Mouse (Mus musculus) liver, embryonic 18 days (tissue): ENCODE results near the gene Akr1a1. TPM values are rescaled to one million over a fixed set of nuclear protein-coding genes. Genes with fewer than 3 reads are reported as not detected.

Experiments
- polyA plus RNA-seq: library from polyadenylated mRNA; depleted of rRNA; stranded (reverse); fragments of >200 nt; gene quantifications from 2 replicates; pipeline ENCODE4 v1.2.3, GENCODE M21; 2012; rRNA removed

The Akr1a1 gene
- polyA plus RNA-seq: 277 and 296 TPM in 2 replicates

GRCm38 (mm10) chr4:116650924-116651796, at the start of gene Akr1a1:
Akr1a1 (minus strand) TSS chr4:116651680.

DNA sequence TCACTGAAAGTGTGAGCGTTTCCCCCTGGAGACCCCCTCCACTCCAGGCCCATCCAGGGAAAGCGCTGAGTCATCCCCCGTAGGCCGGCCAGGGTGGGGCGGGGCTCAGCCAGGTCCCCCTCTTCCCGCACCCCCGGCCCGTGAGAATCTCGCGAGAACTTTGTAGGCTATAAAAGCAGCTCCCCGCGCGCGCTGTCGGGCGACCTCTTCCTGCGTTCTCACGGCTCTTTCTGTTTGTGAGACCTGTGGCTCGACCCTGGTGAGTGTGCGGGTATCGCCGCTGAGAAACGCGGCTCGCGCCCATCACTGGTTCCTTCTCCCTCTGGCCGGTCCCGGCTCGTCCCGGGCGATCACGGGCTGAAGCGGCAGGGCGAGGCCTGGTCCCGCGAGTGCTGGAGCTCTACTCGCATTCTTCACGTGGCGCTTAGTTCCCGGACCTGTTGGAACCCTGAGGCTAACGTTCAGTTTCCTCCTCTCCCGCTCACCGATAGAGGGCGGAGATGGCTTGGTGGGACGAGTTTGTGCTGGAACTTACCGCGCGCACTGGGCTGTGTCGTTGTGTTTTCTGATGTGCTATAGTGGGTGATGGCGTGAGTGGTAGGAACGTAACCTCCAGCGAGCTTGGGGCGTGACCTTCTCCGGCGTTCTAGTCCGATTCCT, 34.1 kb upstream of the Akr1a1 start, which contains the start of gene Prdx1:
Gene Prdx1, plus strand, starts transcription at position 143 of the 660 bp plus-strand sequence.

DNA sequence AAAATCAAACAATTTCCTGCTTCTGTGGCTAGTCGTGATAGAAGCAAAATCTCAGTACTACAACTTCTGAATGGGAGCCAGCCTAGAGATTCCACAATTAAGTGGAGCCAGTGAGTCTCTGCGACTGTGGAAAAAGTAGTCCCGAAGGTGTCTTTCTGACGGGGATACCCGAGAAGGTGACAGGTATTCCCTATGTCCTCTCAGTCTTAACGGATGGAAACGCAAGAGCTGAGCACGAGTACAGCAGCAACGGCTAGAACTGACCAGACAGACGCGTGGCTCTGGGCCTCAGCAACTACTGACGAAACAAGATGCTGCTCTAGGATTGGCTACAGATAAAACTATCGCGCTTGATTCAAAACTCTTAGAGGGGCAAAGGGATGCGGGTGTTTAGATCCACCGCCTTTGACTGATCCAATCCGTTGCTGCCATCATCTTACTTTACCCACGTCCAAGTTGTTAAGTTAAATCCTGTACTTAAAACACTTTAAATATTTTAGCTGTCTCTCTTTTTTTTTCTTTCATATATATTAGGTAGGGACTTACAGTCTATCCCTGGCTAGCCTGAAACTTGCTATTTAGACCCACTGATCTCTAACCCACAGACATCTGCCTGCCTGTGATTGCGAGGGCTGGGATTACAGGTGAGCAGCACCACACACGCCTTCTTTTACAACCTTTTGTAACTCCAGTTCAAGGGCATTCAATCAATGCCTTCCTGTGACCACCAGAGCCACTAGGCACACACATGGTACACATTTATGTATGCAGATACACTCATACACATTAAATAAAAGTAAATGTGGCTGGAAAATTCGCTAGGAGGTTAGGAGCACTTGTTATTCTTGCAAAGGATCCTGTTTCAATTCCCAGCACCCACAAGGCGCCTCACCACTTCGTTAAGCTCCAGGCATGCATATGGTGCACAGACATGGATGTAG, 23.5 kb downstream of the Akr1a1 start, which contains the start of gene Nasp:
Gene Nasp, minus strand, starts transcription at position 220 of the 941 bp plus-strand sequence.

GRCm38 (mm10) chr4:116596379-116596778, 55.1 kb downstream of the Akr1a1 start, which contains the start of gene Ccdc17:
Ccdc17 (plus strand) TSS chr4:116596654.

Other genes starting within 250 kb of the Akr1a1 start
- gene Mast2, start 187.5 kb downstream of the Akr1a1 start, polyA plus RNA-seq: 6.7 and 8.6 TPM in 2 replicates
- gene Ipp, start 144.1 kb downstream of the Akr1a1 start, polyA plus RNA-seq: 4.6 and 4.7 TPM in 2 replicates
- 6.6 and 7.1 TPM in 2 replicates for gene Tmem69, start 95.7 kb downstream of the Akr1a1 start, polyA plus RNA-seq
- gene Gpbp1l1, start 94.0 kb downstream of the Akr1a1 start, polyA plus RNA-seq: 26.6 TPM in 2 replicates
- 3.4 and 3.9 TPM in 2 replicates for gene Ccdc17, start 55.0 kb downstream of the Akr1a1 start, polyA plus RNA-seq
- gene Nasp, start 23.7 kb downstream of the Akr1a1 start, polyA plus RNA-seq: 20.1 TPM in 2 replicates
- gene Prdx1, start 33.9 kb upstream of the Akr1a1 start, polyA plus RNA-seq: 463 and 613 TPM in 2 replicates
- 7.0 and 7.4 TPM in 2 replicates for gene Mmachc, start 56.7 kb upstream of the Akr1a1 start, polyA plus RNA-seq
- gene Ccdc163, start 56.8 kb upstream of the Akr1a1 start, polyA plus RNA-seq: 17.1 and 20.6 TPM in 2 replicates
- 4.7 and 4.9 TPM in 2 replicates for gene Tesk2, start 69.3 kb upstream of the Akr1a1 start, polyA plus RNA-seq
- 9.7 and 11.0 TPM in 2 replicates for gene Toe1, start 156.0 kb upstream of the Akr1a1 start, polyA plus RNA-seq
- 2.8 and 3.1 TPM in 2 replicates for gene Mutyh, start 156.0 kb upstream of the Akr1a1 start, polyA plus RNA-seq
- 0.06 and 0.07 TPM in 2 replicates for gene Hpdl, start 170.0 kb upstream of the Akr1a1 start, polyA plus RNA-seq
- 0.05 and 0.07 TPM in 2 replicates for gene Zswim5, start 225.7 kb upstream of the Akr1a1 start, polyA plus RNA-seq